Mouse (Mus musculus): ENCODE results near the gene Zfp451. TPM values are rescaled to one million over a fixed set of nuclear protein-coding genes. Genes with fewer than 3 reads are reported as not detected.
"Not testable (repeated sequence)": the region's sequence is repeated elsewhere in the genome, so short reads cannot be mapped to it uniquely, and the experiment has no call there.

The Zfp451 gene
- 64.0 TPM in 1 of 2 replicates, not detected in the other for polyA plus RNA-seq (2012; ENCODE audit: insufficient read depth, insufficient read length, low replicate concordance, missing spikeins)

- Histone ChIP-seq H3K4me3 (ENCODE audit: insufficient read depth, low read depth, low read length) (peak within 1 kb of the TSS; percentile 88), H3K27ac (ENCODE audit: insufficient read depth, low read depth, low read length) (peak within 1 kb of the TSS; percentile 63), H3K4me1 (ENCODE audit: control insufficient read depth, insufficient read depth, low read length) (no peaks in the 10 kb centered on the region)
- TF ChIP-seq CTCF (IDR thresholded peaks at IDR 0.05; ENCODE audit: insufficient read depth, low read depth, low read length) (no peak), POLR2A (IDR thresholded peaks at IDR 0.05; ENCODE audit: insufficient read depth, low read depth, low read length) (peak; percentile 77)
- WGBS = under 1% methylated on average over 85 of the region's 85 CpGs
These were observed at the start of gene Zfp451 for GRCm38 (mm10) chr1:33813868-33814794. Zfp451 (minus strand) TSS chr1:33814595.

GRCm38 (mm10) chr1:33846807-33847206 is 32.4 kb upstream of the Zfp451 start:
- Histone ChIP-seq H3K27ac (ENCODE audit: insufficient read depth, low read depth, low read length) (no peak overlapping the region), H3K4me3 (ENCODE audit: insufficient read depth, low read depth, low read length) (no peak overlapping the region)
- 94% methylated on average over 2 of the region's 2 CpGs for WGBS

GRCm38 (mm10) chr1:33843823-33844222 is 29.4 kb upstream of the Zfp451 start:
- Histone ChIP-seq H3K4me3 (ENCODE audit: insufficient read depth, low read depth, low read length) (no peak overlapping the region), H3K4me1 (ENCODE audit: control insufficient read depth, insufficient read depth, low read length) (no peaks in the 10 kb centered on the region), H3K27ac (ENCODE audit: insufficient read depth, low read depth, low read length) (no peak overlapping the region)
- no peak for TF ChIP-seq POLR2A (IDR thresholded peaks at IDR 0.05; ENCODE audit: insufficient read depth, low read depth, low read length)
- TF ChIP-seq CTCF (IDR thresholded peaks at IDR 0.05; ENCODE audit: insufficient read depth, low read depth, low read length) = no peak
- WGBS = 72% methylated on average over 6 of the region's 6 CpGs

More at GRCm38 (mm10) chr1:33846807-33847206, 32.4 kb upstream of the Zfp451 start:
- H3K4me1 ChIP-seq (ENCODE audit: control insufficient read depth, insufficient read depth, low read length) = no peaks in the 10 kb centered on the region
- TF ChIP-seq CTCF (IDR thresholded peaks at IDR 0.05; ENCODE audit: insufficient read depth, low read depth, low read length) (no peak), POLR2A (IDR thresholded peaks at IDR 0.05; ENCODE audit: insufficient read depth, low read depth, low read length) (no peak)

- not testable (repeated sequence) for H3K4me3 ChIP-seq (ENCODE audit: insufficient read depth, low read depth, low read length); H3K4me1 ChIP-seq (ENCODE audit: control insufficient read depth, insufficient read depth, low read length); H3K27ac ChIP-seq (ENCODE audit: insufficient read depth, low read depth, low read length)
- WGBS = 96% methylated on average over 14 of the region's 14 CpGs
These were observed 24.6 kb upstream of the Zfp451 start for GRCm38 (mm10) chr1:33838952-33839351.

GRCm38 (mm10) chr1:33830586-33830985 is 16.2 kb upstream of the Zfp451 start:
- 77% methylated on average over 4 of the region's 4 CpGs for WGBS
- Histone ChIP-seq H3K4me3 (ENCODE audit: insufficient read depth, low read depth, low read length) (no peak overlapping the region), H3K4me1 (ENCODE audit: control insufficient read depth, insufficient read depth, low read length) (no peaks in the 10 kb centered on the region), H3K27ac (ENCODE audit: insufficient read depth, low read depth, low read length) (no peak overlapping the region)
- no peak for TF ChIP-seq POLR2A (IDR thresholded peaks at IDR 0.05; ENCODE audit: insufficient read depth, low read depth, low read length)

GRCm38 (mm10) chr1:33817931-33818330 is 3.5 kb upstream of the Zfp451 start:
- Histone ChIP-seq H3K4me3 (ENCODE audit: insufficient read depth, low read depth, low read length) (no peak overlapping the region), H3K4me1 (ENCODE audit: control insufficient read depth, insufficient read depth, low read length) (no peaks in the 10 kb centered on the region), H3K27ac (ENCODE audit: insufficient read depth, low read depth, low read length) (no peak overlapping the region)
- 85% methylated on average over 2 of the region's 2 CpGs for WGBS
- TF ChIP-seq POLR2A (IDR thresholded peaks at IDR 0.05; ENCODE audit: insufficient read depth, low read depth, low read length) (no peak), CTCF (IDR thresholded peaks at IDR 0.05; ENCODE audit: insufficient read depth, low read depth, low read length) (no peak)

- no peaks in the 10 kb centered on the region for H3K4me1 ChIP-seq (ENCODE audit: control insufficient read depth, insufficient read depth, low read length)
- H3K4me3 ChIP-seq (ENCODE audit: insufficient read depth, low read depth, low read length) = peak overlapping the region; percentile 88
- no peak for TF ChIP-seq POLR2A (IDR thresholded peaks at IDR 0.05; ENCODE audit: insufficient read depth, low read depth, low read length)
- TF ChIP-seq CTCF (IDR thresholded peaks at IDR 0.05; ENCODE audit: insufficient read depth, low read depth, low read length) = no peak
- 3% methylated on average over 11 of the region's 11 CpGs for WGBS
- H3K27ac ChIP-seq (ENCODE audit: insufficient read depth, low read depth, low read length) = no peak overlapping the region
These were observed 914 bp downstream of the Zfp451 start for GRCm38 (mm10) chr1:33813495-33813867.

- WGBS = 46% methylated on average over 2 of the region's 2 CpGs
- TF ChIP-seq POLR2A (IDR thresholded peaks at IDR 0.05; ENCODE audit: insufficient read depth, low read depth, low read length) = no peak
- no peak for TF ChIP-seq CTCF (IDR thresholded peaks at IDR 0.05; ENCODE audit: insufficient read depth, low read depth, low read length)
- no peak overlapping the region for H3K4me3 ChIP-seq (ENCODE audit: insufficient read depth, low read depth, low read length)
- H3K4me1 ChIP-seq (ENCODE audit: control insufficient read depth, insufficient read depth, low read length) = no peaks in the 10 kb centered on the region
- no peak overlapping the region for H3K27ac ChIP-seq (ENCODE audit: insufficient read depth, low read depth, low read length)
These were observed 11.1 kb downstream of the Zfp451 start for GRCm38 (mm10) chr1:33803323-33803722.

GRCm38 (mm10) chr1:33799620-33800019 is 14.8 kb downstream of the Zfp451 start:
- Histone ChIP-seq H3K4me1 (ENCODE audit: control insufficient read depth, insufficient read depth, low read length) (no peaks in the 10 kb centered on the region), H3K4me3 (ENCODE audit: insufficient read depth, low read depth, low read length) (no peak overlapping the region), H3K27ac (ENCODE audit: insufficient read depth, low read depth, low read length) (no peak overlapping the region)
- WGBS = 73% methylated on average over 3 of the region's 3 CpGs
- TF ChIP-seq CTCF (IDR thresholded peaks at IDR 0.05; ENCODE audit: insufficient read depth, low read depth, low read length) = no peak
- TF ChIP-seq POLR2A (IDR thresholded peaks at IDR 0.05; ENCODE audit: insufficient read depth, low read depth, low read length) = no peak

Data from olfactory bulb, adult 2 months (tissue).